Mouse (Mus musculus): ENCODE results near the gene Srsf12. TPM values are rescaled to one million over a fixed set of nuclear protein-coding genes. Genes with fewer than 3 reads are reported as not detected.

Srsf12 gene
- polyA plus RNA-seq, 1 experiment, result 0.36 TPM

DNA sequence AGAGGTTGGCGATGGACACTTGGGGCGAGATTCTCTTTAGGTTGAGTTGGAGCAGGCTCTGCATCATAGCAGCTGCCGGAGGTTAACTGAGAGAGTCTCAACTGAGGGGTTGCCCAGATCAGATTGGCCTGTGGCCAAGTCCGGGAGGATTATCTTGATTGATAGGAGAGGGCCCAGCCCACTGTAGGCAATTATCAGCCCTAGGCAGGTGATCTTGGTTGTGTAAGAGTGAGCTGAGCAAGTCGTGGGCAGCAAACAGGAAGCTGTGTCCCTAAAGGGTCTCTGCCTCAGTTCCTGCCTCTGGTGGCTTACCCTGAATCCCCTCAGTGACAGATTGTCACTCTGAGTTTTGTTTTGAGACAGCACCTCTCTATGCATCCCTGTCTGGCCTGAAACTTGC, 33.7 kb downstream of the Srsf12 start:
- Histone ChIP-seq H3K27ac (ENCODE audit: insufficient read depth, low read depth, low read length) (no peak overlapping the region), H3K27me3 (replicated peaks; ENCODE audit: control insufficient read depth, insufficient read depth, low read length) (no peaks in the 10 kb centered on the region), H3K4me3 (ENCODE audit: insufficient read depth, low read depth, low read length) (no peak overlapping the region), H3K36me3 (ENCODE audit: control insufficient read depth, insufficient read depth, low read length) (peaks cover 7% of the 10 kb centered on the region), H3K4me1 (ENCODE audit: control insufficient read depth, insufficient read depth, low read length) (peaks cover 4% of the 10 kb centered on the region)
- TF ChIP-seq CTCF (conservative IDR thresholded peaks at IDR 0.05; ENCODE audit: insufficient read depth, insufficient read length, low read depth, low read length), result no peak
- TF ChIP-seq POLR2A (IDR thresholded peaks at IDR 0.05; ENCODE audit: low read depth, low read length), result no peak
- DNase-seq, result no peak
- WGBS, result 58% methylated on average over 5 of the region's 5 CpGs

DNA sequence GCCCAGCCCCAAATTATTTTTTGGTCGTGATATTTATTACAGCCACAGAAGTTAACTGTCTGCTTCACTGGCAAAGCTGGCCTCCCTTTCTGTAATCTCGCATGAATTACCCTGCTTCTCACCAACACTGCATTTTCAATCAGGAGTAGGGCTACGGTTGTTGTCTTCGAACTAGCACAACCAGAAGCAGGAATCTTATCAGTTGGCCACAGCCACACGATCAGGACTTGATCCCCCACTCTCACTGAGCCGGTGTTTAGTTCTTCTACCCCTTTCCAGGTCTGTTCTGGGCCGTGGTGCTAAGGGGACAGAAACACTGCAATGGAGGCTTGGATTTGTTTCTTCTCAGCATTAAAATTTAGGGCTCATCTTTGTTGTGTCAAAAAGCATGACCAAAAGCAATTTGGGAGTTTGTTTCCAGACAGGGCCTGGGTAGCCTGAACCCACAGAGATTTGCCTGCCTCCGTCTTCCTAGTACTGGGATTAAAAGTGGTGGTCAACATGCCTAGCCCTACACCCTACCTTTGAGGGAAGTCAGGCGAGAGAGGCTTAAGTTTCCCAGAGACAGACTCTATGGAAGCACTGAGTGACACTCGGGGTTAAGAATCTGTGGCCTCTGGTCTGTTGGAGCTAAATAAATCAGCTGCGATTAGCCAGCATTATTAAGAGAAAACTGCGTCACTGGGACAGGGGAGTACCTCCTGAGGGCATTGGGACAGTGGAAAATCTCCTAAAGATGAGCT, 34.4 kb downstream of the Srsf12 start:
- Histone ChIP-seq H3K4me1 (ENCODE audit: control insufficient read depth, insufficient read depth, low read length) (peaks cover 4% of the 10 kb centered on the region), H3K27ac (ENCODE audit: insufficient read depth, low read depth, low read length) (no peak overlapping the region), H3K27me3 (replicated peaks; ENCODE audit: control insufficient read depth, insufficient read depth, low read length) (no peaks in the 10 kb centered on the region), H3K4me3 (ENCODE audit: insufficient read depth, low read depth, low read length) (no peak overlapping the region), H3K36me3 (ENCODE audit: control insufficient read depth, insufficient read depth, low read length) (peaks cover 7% of the 10 kb centered on the region)
- no peak for DNase-seq
- TF ChIP-seq CTCF (conservative IDR thresholded peaks at IDR 0.05; ENCODE audit: insufficient read depth, insufficient read length, low read depth, low read length) (no peak), POLR2A (IDR thresholded peaks at IDR 0.05; ENCODE audit: low read depth, low read length) (no peak)
- 65% methylated on average over 12 of the region's 12 CpGs for WGBS

DNA sequence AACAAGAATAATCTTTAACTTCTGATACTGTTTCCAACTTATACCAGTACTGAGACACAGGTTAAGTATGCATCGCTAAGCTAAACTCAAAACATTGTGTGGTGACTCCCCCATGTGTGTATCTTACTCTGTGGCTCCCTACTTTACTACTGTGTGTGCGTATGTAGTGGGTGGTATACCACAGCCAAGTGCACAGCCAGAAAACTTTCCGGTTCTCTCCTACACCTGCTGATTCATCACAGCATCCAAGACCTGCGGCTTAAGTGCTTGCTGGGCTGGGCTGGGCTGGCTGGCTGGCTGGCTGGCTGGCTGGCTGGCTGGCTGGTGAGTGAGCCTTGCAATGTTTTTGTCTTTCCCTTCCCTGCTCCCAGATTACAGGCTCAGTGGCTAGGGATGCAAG, 35.1 kb downstream of the Srsf12 start:
- TF ChIP-seq CTCF (conservative IDR thresholded peaks at IDR 0.05; ENCODE audit: insufficient read depth, insufficient read length, low read depth, low read length) (no peak), POLR2A (IDR thresholded peaks at IDR 0.05; ENCODE audit: low read depth, low read length) (no peak)
- Histone ChIP-seq H3K27ac (ENCODE audit: insufficient read depth, low read depth, low read length) (no peak overlapping the region), H3K4me3 (ENCODE audit: insufficient read depth, low read depth, low read length) (no peak overlapping the region), H3K36me3 (ENCODE audit: control insufficient read depth, insufficient read depth, low read length) (peaks cover 7% of the 10 kb centered on the region), H3K4me1 (ENCODE audit: control insufficient read depth, insufficient read depth, low read length) (peaks cover 4% of the 10 kb centered on the region), H3K27me3 (replicated peaks; ENCODE audit: control insufficient read depth, insufficient read depth, low read length) (no peaks in the 10 kb centered on the region)
- DNase-seq, result no peak
- 50% methylated on average over 4 of the region's 4 CpGs for WGBS

DNA sequence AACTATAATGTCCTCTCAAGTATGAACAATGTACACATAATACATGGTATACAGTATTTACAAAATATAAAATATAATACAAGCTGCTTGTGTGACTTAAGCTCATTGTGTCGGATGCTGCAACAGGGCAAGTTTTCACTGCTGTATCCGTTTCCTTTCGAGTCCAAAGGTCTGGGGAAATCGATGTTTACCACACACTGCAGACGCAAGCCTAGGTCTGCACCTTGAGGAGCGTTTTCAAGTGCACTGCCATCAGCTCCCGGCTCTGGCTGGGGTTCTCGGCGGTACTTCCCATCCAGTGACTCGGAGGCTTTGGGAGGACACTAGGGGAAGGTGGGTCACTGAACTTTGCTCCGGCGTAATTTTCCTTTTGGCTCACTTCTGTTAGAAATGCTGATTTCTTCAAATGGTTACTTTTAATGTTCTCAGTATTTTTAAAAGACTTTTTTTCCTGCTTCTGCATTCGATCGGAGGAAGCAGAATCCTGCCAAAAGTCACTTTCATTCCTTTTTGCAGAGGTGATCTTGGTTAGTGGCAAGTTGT, 37.1 kb downstream of the Srsf12 start:
- whole genome bisulfite sequencing, result 26% methylated on average over 14 of the region's 14 CpGs
- Histone ChIP-seq H3K4me1 (ENCODE audit: control insufficient read depth, insufficient read depth, low read length) (peaks cover 6% of the 10 kb centered on the region), H3K27ac (ENCODE audit: insufficient read depth, low read depth, low read length) (no peak overlapping the region), H3K36me3 (ENCODE audit: control insufficient read depth, insufficient read depth, low read length) (peaks cover 7% of the 10 kb centered on the region), H3K27me3 (replicated peaks; ENCODE audit: control insufficient read depth, insufficient read depth, low read length) (no peaks in the 10 kb centered on the region), H3K4me3 (ENCODE audit: insufficient read depth, low read depth, low read length) (peak overlapping the region; percentile 31; the same call in 1 of the 2 replicates)
- TF ChIP-seq CTCF (conservative IDR thresholded peaks at IDR 0.05; ENCODE audit: insufficient read depth, insufficient read length, low read depth, low read length), result no peak
- no peak for TF ChIP-seq POLR2A (IDR thresholded peaks at IDR 0.05; ENCODE audit: low read depth, low read length)
- peak; percentile 58 for DNase-seq

DNA sequence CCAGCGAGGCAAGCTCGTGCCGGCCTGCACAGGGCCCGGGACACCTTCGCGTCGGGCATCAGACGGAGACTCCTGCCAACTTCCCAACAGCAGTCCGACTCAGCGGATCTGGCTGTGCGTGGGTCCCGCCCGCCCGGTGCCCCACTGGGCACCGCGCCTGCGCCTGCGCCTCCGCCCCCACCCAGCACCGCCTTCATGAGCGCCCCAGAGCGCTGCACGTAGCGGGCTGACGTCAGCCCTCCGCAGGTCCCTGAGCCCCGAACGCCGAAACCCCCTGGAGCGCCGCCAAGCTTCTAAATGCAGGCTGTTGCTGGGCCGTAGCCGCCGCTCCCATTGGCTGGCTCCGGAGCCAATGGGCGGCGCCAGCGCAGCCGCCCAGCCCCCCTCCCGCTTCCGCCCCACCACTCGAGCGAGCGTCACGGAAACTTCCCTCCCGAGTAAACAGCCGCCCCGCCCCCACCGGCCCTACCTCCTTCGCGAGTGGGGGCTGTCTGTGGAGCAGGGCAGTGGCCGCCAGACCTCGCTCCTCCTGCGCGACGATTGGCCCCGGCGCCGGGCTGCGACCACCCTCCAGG, 38.8 kb downstream of the Srsf12 start:
- Histone ChIP-seq H3K4me3 (ENCODE audit: insufficient read depth, low read depth, low read length) (peak overlapping the region; percentile 83), H3K36me3 (ENCODE audit: control insufficient read depth, insufficient read depth, low read length) (peaks cover 7% of the 10 kb centered on the region), H3K27ac (ENCODE audit: insufficient read depth, low read depth, low read length) (peak overlapping the region; percentile 98), H3K4me1 (ENCODE audit: control insufficient read depth, insufficient read depth, low read length) (peaks cover 6% of the 10 kb centered on the region), H3K27me3 (replicated peaks; ENCODE audit: control insufficient read depth, insufficient read depth, low read length) (no peaks in the 10 kb centered on the region)
- WGBS, result under 1% methylated on average over 60 of the region's 60 CpGs
- TF ChIP-seq POLR2A (IDR thresholded peaks at IDR 0.05; ENCODE audit: low read depth, low read length) (peak; percentile 44), CTCF (conservative IDR thresholded peaks at IDR 0.05; ENCODE audit: insufficient read depth, insufficient read length, low read depth, low read length) (no peak)
- DNase-seq, result peak; percentile 100

DNA sequence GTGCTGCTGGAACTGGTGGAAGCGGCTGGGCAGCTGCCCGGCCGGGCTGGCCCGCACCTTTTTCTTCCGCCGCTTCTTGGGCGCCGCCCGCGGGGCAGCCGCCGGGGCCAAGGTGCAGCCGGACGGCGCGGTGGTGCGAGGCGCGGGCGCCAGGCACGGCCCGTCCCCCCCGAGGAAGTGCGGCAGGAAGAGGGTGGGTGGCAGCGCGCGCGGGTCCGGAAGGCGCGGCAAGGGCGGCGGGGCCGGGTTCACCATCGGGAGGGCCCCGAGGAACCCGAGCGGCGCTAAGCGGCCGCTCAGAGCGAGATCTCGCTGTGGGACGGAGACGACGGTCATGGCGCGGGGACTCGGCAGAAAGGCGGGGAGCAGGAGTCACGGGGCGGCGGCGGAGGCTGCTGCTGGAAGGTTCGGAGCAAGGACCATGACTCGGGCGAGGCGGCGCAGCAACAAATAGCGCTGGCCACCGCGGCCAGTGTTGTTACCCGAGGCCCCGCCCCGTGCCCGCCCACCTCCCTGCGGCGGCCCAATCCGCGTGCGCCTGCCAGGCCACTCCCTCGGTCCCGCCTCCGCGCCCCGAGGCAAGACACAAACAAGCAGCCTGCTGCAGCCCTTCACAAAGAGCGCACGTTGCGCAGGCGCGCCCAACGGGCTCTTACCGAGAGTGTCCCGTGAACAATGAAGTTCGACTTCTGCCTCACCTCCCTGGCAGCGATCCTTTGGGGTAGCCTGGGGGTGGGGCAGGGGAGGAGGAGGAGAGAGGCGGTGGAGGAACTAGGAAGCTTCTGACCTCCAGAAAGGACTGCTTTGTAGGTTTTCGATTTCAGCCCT, 39.5 kb downstream of the Srsf12 start:
- peak overlapping the region; percentile 83 for H3K4me3 ChIP-seq (ENCODE audit: insufficient read depth, low read depth, low read length)
- no peak for TF ChIP-seq CTCF (conservative IDR thresholded peaks at IDR 0.05; ENCODE audit: insufficient read depth, insufficient read length, low read depth, low read length)
- peak; percentile 94 for TF ChIP-seq POLR2A (IDR thresholded peaks at IDR 0.05; ENCODE audit: low read depth, low read length)
- WGBS, result under 1% methylated on average over 88 of the region's 88 CpGs

More for the DNA sequence above, 39.5 kb downstream of the Srsf12 start:
- Histone ChIP-seq H3K27me3 (replicated peaks; ENCODE audit: control insufficient read depth, insufficient read depth, low read length) (no peaks in the 10 kb centered on the region), H3K36me3 (ENCODE audit: control insufficient read depth, insufficient read depth, low read length) (peaks cover 7% of the 10 kb centered on the region), H3K27ac (ENCODE audit: insufficient read depth, low read depth, low read length) (peak overlapping the region; percentile 98), H3K4me1 (ENCODE audit: control insufficient read depth, insufficient read depth, low read length) (peaks cover 6% of the 10 kb centered on the region)
- DNase-seq, result peak; percentile 99

Measured in kidney, adult 2 months (tissue).